Mouse (Mus musculus) liver, embryonic 11.5 days (tissue): ENCODE measurements around the gene Hipk4. TPM values are rescaled to one million over a fixed set of nuclear protein-coding genes. Genes with fewer than 3 reads are reported as not detected.

Source experiments
- ATAC-seq: fragments of 200-750 bp; cut with Nextera tagmentation; replicated peaks from 2 replicates; pipeline ENCODE4 v1.8.0; 2017; ENCODE audit warnings: moderate number of reproducible peaks, mild to moderate bottlenecking, moderate TSS enrichment, moderate library complexity; ENCODE audit not compliant: low FRiP score
- DNase-seq: peaks from one replicate; pipeline ENCODE4 v3.0.0-alpha.2; 2017; ENCODE audit warnings: low spot score
- H3K27ac ChIP-seq: fragments of 300-500 bp; sonication (generic); 2 replicates; pipeline ENCODE4 v1.5.1; 2014; ENCODE audit warnings: mild to moderate bottlenecking, low read depth, low read length, control low read depth
- H3K27me3 ChIP-seq: fragments of 300-500 bp; sonication (generic); replicated peaks from 2 replicates; pipeline ENCODE4 v1.6.1; 2014; ENCODE audit warnings: low read length, mixed read lengths; ENCODE audit not compliant: control insufficient read depth, insufficient read depth
- H3K36me3 ChIP-seq: fragments of 300-500 bp; sonication (generic); 2 replicates; pipeline ENCODE4 v1.6.1; 2014; ENCODE audit warnings: mild to moderate bottlenecking, low read length, moderate library complexity, mixed read lengths; ENCODE audit not compliant: control insufficient read depth, insufficient read depth
- H3K4me1 ChIP-seq: fragments of 300-500 bp; sonication (generic); replicated peaks from 2 replicates; pipeline ENCODE4 v1.6.1; 2014; ENCODE audit warnings: low read length, mixed read lengths; ENCODE audit not compliant: control insufficient read depth, insufficient read depth
- H3K4me2 ChIP-seq: fragments of 300-500 bp; sonication (generic); 2 replicates; pipeline ENCODE4 v1.6.1; 2014; ENCODE audit warnings: mild to moderate bottlenecking, control low read depth, moderate library complexity
- H3K4me3 ChIP-seq: fragments of 300-500 bp; sonication (generic); 2 replicates; pipeline ENCODE4 v1.5.1; 2014; ENCODE audit warnings: low read depth, low read length, control low read depth
- H3K9ac ChIP-seq: fragments of 300-500 bp; sonication (generic); 2 replicates; pipeline ENCODE4 v1.6.1; 2014; ENCODE audit warnings: low read depth, low read length, control low read depth
- H3K9me3 ChIP-seq: fragments of 300-500 bp; sonication (generic); 2 replicates; pipeline ENCODE4 v1.6.1; 2016; ENCODE audit warnings: low read length, inconsistent platforms, mixed read lengths; ENCODE audit not compliant: control insufficient read depth
- WGBS: fragments of 180-500 bp; shearing (Covaris S2); extraction: QIAGEN DNeasy Blood & Tissue Kit; methylation state at CpG from one replicate; pipeline ENCODE4 v1.1.7; 2014; 5-methylcytosine and 5-hydroxymethylcytosine counted together
- polyA plus RNA-seq: library from polyadenylated mRNA; unstranded; fragments of >200 nt; fragmentation: Nextera tagmentation; extraction: Ambion mirVana; gene quantifications from 2 replicates; pipeline ENCODE4 v1.2.1, GENCODE M21; 2014

The Hipk4 gene
- polyA plus RNA-seq, 1 experiment from 2014 or later = 0.33 TPM

- Histone ChIP-seq H3K4me1 (peaks cover 7% of the 10 kb centered on the region), H3K9me3 (no peaks in the 10 kb centered on the region), H3K27me3 (no peaks in the 10 kb centered on the region), H3K4me2 (peak overlapping the region; percentile 41), H3K27ac (peak overlapping the region; percentile 40), H3K36me3 (no peaks in the 10 kb centered on the region), H3K9ac (peak overlapping the region; percentile 59; the same call in 1 of the 2 replicates), H3K4me3 (no peak overlapping the region)
- ATAC-seq (peak; percentile 89), DNase-seq (peak; percentile 69)
- 23% methylated on average over 10 of the region's 10 CpGs for WGBS
Measured at GRCm38 (mm10) chr7:27526039-27526827, 3.2 kb downstream of the Hipk4 start.

- Histone ChIP-seq H3K9ac (no peak overlapping the region), H3K4me3 (no peak overlapping the region), H3K27ac (no peak overlapping the region), H3K9me3 (no peaks in the 10 kb centered on the region), H3K27me3 (no peaks in the 10 kb centered on the region), H3K4me2 (no peak overlapping the region), H3K36me3 (0 out of 2 replicates have a peak, but pooled peaks cover 5% of the 10 kb centered on the region), H3K4me1 (peaks cover 7% of the 10 kb centered on the region)
- WGBS = 85% methylated on average over 21 of the region's 21 CpGs
- DNase-seq (no peak), ATAC-seq (no peak)
Measured at GRCm38 (mm10) chr7:27529070-27529469, 6.0 kb downstream of the Hipk4 start.

GRCm38 (mm10) chr7:27530937-27531336 lies 7.9 kb downstream of the Hipk4 start:
- ATAC-seq (no peak), DNase-seq (no peak)
- Histone ChIP-seq H3K9ac (no peak overlapping the region), H3K36me3 (0 out of 2 replicates have a peak, but pooled peaks cover 5% of the 10 kb centered on the region), H3K9me3 (no peaks in the 10 kb centered on the region), H3K4me2 (no peak overlapping the region), H3K4me1 (peaks cover 13% of the 10 kb centered on the region), H3K27me3 (no peaks in the 10 kb centered on the region), H3K27ac (no peak overlapping the region), H3K4me3 (no peak overlapping the region)
- 80% methylated on average over 3 of the region's 3 CpGs for WGBS

- H3K27ac ChIP-seq = no peak overlapping the region
- ATAC-seq = no peak
Measured at GRCm38 (mm10) chr7:27531707-27532106, 8.6 kb downstream of the Hipk4 start.

GRCm38 (mm10) chr7:27532480-27533050 lies 9.5 kb downstream of the Hipk4 start:
- H3K4me1 ChIP-seq = peaks cover 21% of the 10 kb centered on the region
- no peak overlapping the region for H3K27ac ChIP-seq
- H3K4me2 ChIP-seq = no peak overlapping the region
- WGBS = 88% methylated on average over 9 of the region's 9 CpGs
- H3K27me3 ChIP-seq = no peaks in the 10 kb centered on the region
- ATAC-seq (no peak), DNase-seq (no peak)
- no peaks in the 10 kb centered on the region for H3K9me3 ChIP-seq
- no peak overlapping the region for H3K9ac ChIP-seq
- H3K36me3 ChIP-seq = 0 out of 2 replicates have a peak, but pooled peaks cover 5% of the 10 kb centered on the region
- H3K4me3 ChIP-seq = no peak overlapping the region

More at GRCm38 (mm10) chr7:27531707-27532106, 8.6 kb downstream of the Hipk4 start:
- H3K4me2 ChIP-seq = no peak overlapping the region
- H3K36me3 ChIP-seq = 0 out of 2 replicates have a peak, but pooled peaks cover 5% of the 10 kb centered on the region
- no peaks in the 10 kb centered on the region for H3K9me3 ChIP-seq
- 88% methylated on average over 10 of the region's 10 CpGs for WGBS
- no peaks in the 10 kb centered on the region for H3K27me3 ChIP-seq
- H3K4me3 ChIP-seq = no peak overlapping the region
- no peak overlapping the region for H3K9ac ChIP-seq
- DNase-seq = no peak
- H3K4me1 ChIP-seq = peaks cover 17% of the 10 kb centered on the region

- H3K9ac ChIP-seq = peak overlapping the region; percentile 49; the same call in 1 of the 2 replicates
- no peaks in the 10 kb centered on the region for H3K27me3 ChIP-seq
- H3K4me2 ChIP-seq = peak overlapping the region; percentile 57
- peaks cover 44% of the 10 kb centered on the region for H3K4me1 ChIP-seq
- H3K27ac ChIP-seq = peak overlapping the region; percentile 81
- no peak overlapping the region for H3K4me3 ChIP-seq
- DNase-seq (no peak), ATAC-seq (peak; percentile 83)
- 0 out of 2 replicates have a peak, but pooled peaks cover 5% of the 10 kb centered on the region for H3K36me3 ChIP-seq
- H3K9me3 ChIP-seq = no peaks in the 10 kb centered on the region
- 40% methylated on average over 2 of the region's 2 CpGs for WGBS
Measured at GRCm38 (mm10) chr7:27535386-27535785, 12.3 kb downstream of the Hipk4 start.

GRCm38 (mm10) chr7:27536618-27537017 lies 13.6 kb downstream of the Hipk4 start:
- Histone ChIP-seq H3K4me3 (no peak overlapping the region), H3K4me1 (peaks cover 56% of the 10 kb centered on the region), H3K9me3 (no peaks in the 10 kb centered on the region), H3K36me3 (0 out of 2 replicates have a peak, but pooled peaks cover 5% of the 10 kb centered on the region), H3K4me2 (no peak overlapping the region), H3K9ac (no peak overlapping the region), H3K27me3 (no peaks in the 10 kb centered on the region), H3K27ac (no peak overlapping the region; the same call in 1 of the 2 replicates)
- ATAC-seq = no peak
- 77% methylated on average over 6 of the region's 6 CpGs for WGBS
- no peak for DNase-seq

GRCm38 (mm10) chr7:27537998-27538397 lies 14.9 kb downstream of the Hipk4 start:
- WGBS = 85% methylated on average over 8 of the region's 8 CpGs
- peaks cover 64% of the 10 kb centered on the region for H3K4me1 ChIP-seq
- H3K4me2 ChIP-seq = no peak overlapping the region
- H3K9me3 ChIP-seq = no peaks in the 10 kb centered on the region
- DNase-seq = no peak
- no peak overlapping the region for H3K4me3 ChIP-seq
- no peaks in the 10 kb centered on the region for H3K36me3 ChIP-seq
- H3K27me3 ChIP-seq = no peaks in the 10 kb centered on the region
- H3K9ac ChIP-seq = no peak overlapping the region
- no peak for ATAC-seq
- H3K27ac ChIP-seq = no peak overlapping the region
